Mouse (Mus musculus) lung, adult 2 months (tissue): ENCODE measurements at regions not wholly inside any gene's neighbourhood (a gene's known extent, or its start where the extent isn't known, plus 50 kb on each side); places are given as distances from the start of the nearest gene placed in this dataset.

Experiments
- CTCF ChIP-seq: fragments of 200-500 bp; IDR thresholded peaks from 2 replicates; pipeline ENCODE4 v1.5.1; 2011; ENCODE audit warnings: mild to moderate bottlenecking, low read length, control low read depth; ENCODE audit not compliant: insufficient read depth
- POLR2A ChIP-seq: fragments of 200-500 bp; IDR thresholded peaks from 2 replicates; pipeline ENCODE4 v1.6.1; 2011; ENCODE audit warnings: low read depth, mild to moderate bottlenecking, control low read depth, low read length, borderline replicate concordance; ENCODE audit errors: extremely low read depth

GRCm38 (mm10) chr2:149666412-149666811 is 162.6 kb upstream of the Syndig1 start:
- TF ChIP-seq CTCF: no peak
- no peak for TF ChIP-seq POLR2A
